Mouse (Mus musculus): ENCODE results near the gene Tmem54. TPM values are rescaled to one million over a fixed set of nuclear protein-coding genes. Genes with fewer than 3 reads are reported as not detected.

Tmem54 gene
- polyA plus RNA-seq, 1 experiment from 2014 or later, result 0.16 TPM

DNA sequence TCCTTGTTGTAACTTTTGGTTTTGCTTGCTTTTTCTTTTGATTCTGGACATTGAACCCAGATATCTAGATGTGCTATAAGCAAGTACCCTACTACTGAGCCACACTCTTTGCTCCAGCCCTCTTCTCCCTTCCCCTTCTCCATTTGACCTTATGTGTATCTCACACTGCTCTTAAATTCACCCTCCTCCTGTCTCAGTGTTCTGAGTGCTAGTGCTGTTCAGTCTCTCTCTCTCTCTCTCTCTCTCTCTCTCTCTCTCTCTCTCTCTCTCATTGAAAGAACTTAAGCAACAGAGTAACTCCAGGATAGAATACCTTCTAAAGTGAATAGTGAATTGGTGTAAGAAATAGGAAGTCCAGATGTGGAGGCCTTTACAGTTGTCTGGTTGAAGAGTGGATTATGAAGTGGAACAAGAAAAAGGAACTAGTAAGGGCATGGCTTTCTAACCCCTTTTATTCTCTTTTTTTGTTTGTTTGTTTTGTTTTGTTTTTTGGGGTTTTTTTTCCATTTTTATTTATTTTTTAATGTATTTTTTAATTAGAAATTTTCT is 39.6 kb upstream of the Tmem54 start:
- Histone ChIP-seq H3K9me3 (ENCODE audit: control insufficient read depth, low read length) (no peaks in the 10 kb centered on the region), H3K9ac (ENCODE audit: low read depth, low read length) (no peak overlapping the region), H3K27ac (ENCODE audit: low read depth, low read length) (no peak overlapping the region), H3K36me3 (ENCODE audit: control insufficient read depth, insufficient read depth, low read length) (no peaks in the 10 kb centered on the region), H3K27me3 (replicated peaks; ENCODE audit: control insufficient read depth, insufficient read depth, low read length) (no peaks in the 10 kb centered on the region), H3K4me2 (ENCODE audit: low read length) (no peak overlapping the region), H3K4me1 (ENCODE audit: control insufficient read depth, insufficient read depth, low read depth, low read length) (peaks cover 10% of the 10 kb centered on the region; the same call in 1 of the 2 replicates), H3K4me3 (ENCODE audit: low read length) (no peak overlapping the region)
- ATAC-seq, result no peak

DNA sequence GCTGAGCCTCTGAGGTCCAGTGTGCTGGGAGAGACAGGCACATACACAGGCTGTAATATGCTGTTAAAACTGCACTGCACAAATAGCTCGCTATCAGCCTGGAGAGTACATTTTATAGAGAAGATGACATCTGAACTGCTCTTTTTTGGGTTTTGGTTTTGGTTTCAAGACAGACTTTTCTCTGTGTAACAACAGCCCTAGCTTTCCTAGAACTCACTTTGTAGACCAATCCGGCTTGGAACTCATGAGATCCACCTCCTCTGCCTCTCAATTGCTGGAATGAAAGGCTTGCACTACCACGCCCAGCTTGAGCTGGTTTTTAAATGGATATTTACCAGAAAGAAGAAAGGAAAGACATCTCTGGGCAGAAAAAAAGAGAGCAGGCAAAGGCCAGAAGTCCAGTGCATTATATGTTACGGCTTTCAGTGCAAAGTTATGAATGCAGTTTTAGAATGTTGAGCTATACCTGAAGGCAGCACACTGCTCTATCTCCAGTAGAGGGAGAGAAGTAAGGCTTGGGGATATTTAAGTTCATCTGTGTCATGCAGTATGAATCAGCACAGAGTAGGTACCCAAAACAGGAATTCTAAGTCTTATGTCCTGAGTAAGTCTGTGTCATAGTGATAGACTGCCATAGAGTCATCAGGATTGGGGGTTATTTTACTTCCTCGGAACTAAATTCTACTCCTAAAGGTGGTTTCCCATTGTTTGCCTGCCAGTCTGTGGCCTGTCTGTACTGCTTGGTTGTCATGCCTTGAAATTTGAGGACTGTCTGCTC is 37.5 kb upstream of the Tmem54 start:
- Histone ChIP-seq H3K4me2 (ENCODE audit: low read length) (no peak overlapping the region), H3K9me3 (ENCODE audit: control insufficient read depth, low read length) (no peaks in the 10 kb centered on the region), H3K4me1 (ENCODE audit: control insufficient read depth, insufficient read depth, low read depth, low read length) (no peaks in the 10 kb centered on the region), H3K4me3 (ENCODE audit: low read length) (no peak overlapping the region), H3K27ac (ENCODE audit: low read depth, low read length) (no peak overlapping the region), H3K9ac (ENCODE audit: low read depth, low read length) (no peak overlapping the region), H3K36me3 (ENCODE audit: control insufficient read depth, insufficient read depth, low read length) (no peaks in the 10 kb centered on the region), H3K27me3 (replicated peaks; ENCODE audit: control insufficient read depth, insufficient read depth, low read length) (no peaks in the 10 kb centered on the region)
- no peak for ATAC-seq
- WGBS, result 88% methylated on average over 5 of the region's 5 CpGs

DNA sequence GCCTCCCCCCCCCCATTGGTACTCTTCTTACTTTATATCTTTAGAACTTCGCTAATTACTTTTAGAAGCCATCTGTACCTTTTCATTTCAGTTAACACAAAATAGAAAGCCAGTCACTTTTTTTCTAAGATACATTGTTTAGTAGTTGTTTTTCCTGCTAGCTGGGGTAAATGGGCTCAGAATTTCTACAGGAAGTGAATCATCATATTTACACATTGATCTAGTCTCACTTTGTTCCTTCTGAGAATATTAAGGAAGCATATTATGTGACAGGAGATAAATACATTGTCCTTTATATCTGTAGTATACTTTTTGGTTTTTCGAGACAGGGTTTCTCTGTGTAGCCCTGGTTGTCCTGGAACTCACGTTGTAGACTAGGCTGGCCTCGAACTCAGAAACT is 36.5 kb upstream of the Tmem54 start:
- no peak for ATAC-seq
- WGBS, result 98% methylated on average over 4 of the region's 4 CpGs
- Histone ChIP-seq H3K4me1 (ENCODE audit: control insufficient read depth, insufficient read depth, low read depth, low read length) (no peaks in the 10 kb centered on the region), H3K9me3 (ENCODE audit: control insufficient read depth, low read length) (no peaks in the 10 kb centered on the region), H3K9ac (ENCODE audit: low read depth, low read length) (no peak overlapping the region), H3K27me3 (replicated peaks; ENCODE audit: control insufficient read depth, insufficient read depth, low read length) (no peaks in the 10 kb centered on the region), H3K27ac (ENCODE audit: low read depth, low read length) (no peak overlapping the region), H3K36me3 (ENCODE audit: control insufficient read depth, insufficient read depth, low read length) (peaks cover 4% of the 10 kb centered on the region; the same call in 1 of the 2 replicates), H3K4me3 (ENCODE audit: low read length) (no peak overlapping the region), H3K4me2 (ENCODE audit: low read length) (no peak overlapping the region)

- Histone ChIP-seq H3K27ac (ENCODE audit: low read depth, low read length) (no peak overlapping the region), H3K4me1 (ENCODE audit: control insufficient read depth, insufficient read depth, low read depth, low read length) (peaks cover 5% of the 10 kb centered on the region; the same call in 1 of the 2 replicates), H3K4me2 (ENCODE audit: low read length) (no peak overlapping the region), H3K36me3 (ENCODE audit: control insufficient read depth, insufficient read depth, low read length) (peaks cover 42% of the 10 kb centered on the region), H3K27me3 (replicated peaks; ENCODE audit: control insufficient read depth, insufficient read depth, low read length) (no peaks in the 10 kb centered on the region), H3K4me3 (ENCODE audit: low read length) (no peak overlapping the region), H3K9ac (ENCODE audit: low read depth, low read length) (no peak overlapping the region), H3K9me3 (ENCODE audit: control insufficient read depth, low read length) (no peaks in the 10 kb centered on the region)
- WGBS, result 95% methylated on average over 9 of the region's 9 CpGs
- no peak for ATAC-seq
Measured at GRCm38 (mm10) chr4:129079126-129079525, 26.2 kb upstream of the Tmem54 start.

DNA sequence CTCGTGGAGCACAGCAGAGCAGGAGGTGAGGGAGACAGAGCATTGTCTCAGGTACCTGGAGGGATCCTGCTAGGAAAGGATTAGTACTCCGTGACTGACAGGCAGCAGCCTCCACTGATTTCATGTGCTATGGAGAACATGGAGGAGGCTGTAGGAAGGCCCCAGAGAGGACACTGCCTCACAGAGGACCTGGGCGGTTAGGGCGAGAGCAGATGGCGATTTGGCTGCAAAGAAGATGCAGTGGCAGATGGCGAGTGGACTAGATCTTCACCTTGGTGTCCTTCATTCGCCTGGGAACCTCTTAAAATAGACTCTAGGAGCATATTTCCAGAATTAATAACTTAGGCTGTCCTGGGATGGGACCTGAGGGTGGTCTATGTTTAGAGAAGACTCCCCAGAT is 24.3 kb upstream of the Tmem54 start:
- no peak overlapping the region for H3K4me2 ChIP-seq (ENCODE audit: low read length)
- WGBS, result 76% methylated on average over 7 of the region's 7 CpGs
- 0 out of 2 replicates have a peak overlapping the region, but pooled peaks have one; percentile 10 for H3K9ac ChIP-seq (ENCODE audit: low read depth, low read length)
- H3K4me1 ChIP-seq (ENCODE audit: control insufficient read depth, insufficient read depth, low read depth, low read length), result peaks cover 5% of the 10 kb centered on the region; the same call in 1 of the 2 replicates
- peak overlapping the region; percentile 60; the same call in 1 of the 2 replicates for H3K27ac ChIP-seq (ENCODE audit: low read depth, low read length)
- H3K27me3 ChIP-seq (replicated peaks; ENCODE audit: control insufficient read depth, insufficient read depth, low read length), result no peaks in the 10 kb centered on the region
- H3K9me3 ChIP-seq (ENCODE audit: control insufficient read depth, low read length), result no peaks in the 10 kb centered on the region
- H3K36me3 ChIP-seq (ENCODE audit: control insufficient read depth, insufficient read depth, low read length), result peaks cover 42% of the 10 kb centered on the region
- no peak overlapping the region for H3K4me3 ChIP-seq (ENCODE audit: low read length)
- no peak for ATAC-seq

DNA sequence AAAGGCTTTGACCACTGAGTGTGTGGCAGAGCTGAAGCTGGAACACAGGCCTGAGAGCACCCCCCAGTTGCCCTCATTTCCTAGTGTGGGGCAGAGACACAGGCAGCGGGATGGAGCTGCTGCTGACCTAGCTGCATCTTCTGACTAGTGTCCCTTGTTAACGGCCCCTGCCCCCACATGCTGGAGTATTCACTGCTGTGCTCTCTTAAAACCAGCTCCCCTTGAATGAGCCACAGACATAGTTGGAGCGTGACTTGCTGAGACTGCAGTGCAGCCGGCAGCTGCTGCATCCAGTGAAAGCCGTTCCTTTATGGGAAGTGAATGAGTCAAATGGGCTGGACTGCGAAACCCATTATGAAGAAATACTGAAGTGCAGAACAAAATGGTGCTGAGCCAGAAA is 23.8 kb upstream of the Tmem54 start:
- H3K36me3 ChIP-seq (ENCODE audit: control insufficient read depth, insufficient read depth, low read length), result peaks cover 41% of the 10 kb centered on the region
- peak; percentile 66 for ATAC-seq
- H3K27me3 ChIP-seq (replicated peaks; ENCODE audit: control insufficient read depth, insufficient read depth, low read length), result no peaks in the 10 kb centered on the region
- H3K27ac ChIP-seq (ENCODE audit: low read depth, low read length), result peak overlapping the region; percentile 60; the same call in 1 of the 2 replicates
- H3K9me3 ChIP-seq (ENCODE audit: control insufficient read depth, low read length), result no peaks in the 10 kb centered on the region
- H3K4me2 ChIP-seq (ENCODE audit: low read length), result no peak overlapping the region
- H3K4me3 ChIP-seq (ENCODE audit: low read length), result no peak overlapping the region
- H3K4me1 ChIP-seq (ENCODE audit: control insufficient read depth, insufficient read depth, low read depth, low read length), result peaks cover 5% of the 10 kb centered on the region; the same call in 1 of the 2 replicates
- WGBS, result 62% methylated on average over 6 of the region's 6 CpGs
- H3K9ac ChIP-seq (ENCODE audit: low read depth, low read length), result 0 out of 2 replicates have a peak overlapping the region, but pooled peaks have one; percentile 10

DNA sequence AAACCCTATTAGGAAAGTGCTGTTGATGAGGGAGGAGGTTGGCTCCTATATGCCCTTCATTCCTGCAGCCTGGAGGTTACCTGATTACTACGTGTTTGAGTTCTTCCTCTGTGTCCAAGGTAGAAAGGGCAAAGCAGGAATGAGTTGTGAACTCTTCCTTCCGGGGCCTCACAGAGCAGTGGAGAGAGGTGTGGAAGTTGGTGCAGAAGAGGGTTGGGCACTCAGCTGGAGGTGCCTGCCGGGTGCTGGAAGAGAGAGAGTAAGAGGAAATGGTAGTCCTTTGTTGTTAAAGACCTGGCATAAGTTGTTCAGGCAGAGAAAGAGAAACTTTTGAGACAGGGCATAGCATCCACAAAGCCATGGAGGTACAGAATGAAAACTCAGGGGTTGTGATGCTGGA is 23.4 kb upstream of the Tmem54 start:
- H3K27me3 ChIP-seq (replicated peaks; ENCODE audit: control insufficient read depth, insufficient read depth, low read length), result no peaks in the 10 kb centered on the region
- no peak for ATAC-seq
- no peaks in the 10 kb centered on the region for H3K9me3 ChIP-seq (ENCODE audit: control insufficient read depth, low read length)
- H3K27ac ChIP-seq (ENCODE audit: low read depth, low read length), result no peak overlapping the region
- WGBS, result 83% methylated on average over 3 of the region's 3 CpGs
- no peak overlapping the region for H3K9ac ChIP-seq (ENCODE audit: low read depth, low read length)
- no peak overlapping the region for H3K4me2 ChIP-seq (ENCODE audit: low read length)
- peaks cover 5% of the 10 kb centered on the region; the same call in 1 of the 2 replicates for H3K4me1 ChIP-seq (ENCODE audit: control insufficient read depth, insufficient read depth, low read depth, low read length)
- H3K36me3 ChIP-seq (ENCODE audit: control insufficient read depth, insufficient read depth, low read length), result peaks cover 37% of the 10 kb centered on the region
- H3K4me3 ChIP-seq (ENCODE audit: low read length), result no peak overlapping the region

DNA sequence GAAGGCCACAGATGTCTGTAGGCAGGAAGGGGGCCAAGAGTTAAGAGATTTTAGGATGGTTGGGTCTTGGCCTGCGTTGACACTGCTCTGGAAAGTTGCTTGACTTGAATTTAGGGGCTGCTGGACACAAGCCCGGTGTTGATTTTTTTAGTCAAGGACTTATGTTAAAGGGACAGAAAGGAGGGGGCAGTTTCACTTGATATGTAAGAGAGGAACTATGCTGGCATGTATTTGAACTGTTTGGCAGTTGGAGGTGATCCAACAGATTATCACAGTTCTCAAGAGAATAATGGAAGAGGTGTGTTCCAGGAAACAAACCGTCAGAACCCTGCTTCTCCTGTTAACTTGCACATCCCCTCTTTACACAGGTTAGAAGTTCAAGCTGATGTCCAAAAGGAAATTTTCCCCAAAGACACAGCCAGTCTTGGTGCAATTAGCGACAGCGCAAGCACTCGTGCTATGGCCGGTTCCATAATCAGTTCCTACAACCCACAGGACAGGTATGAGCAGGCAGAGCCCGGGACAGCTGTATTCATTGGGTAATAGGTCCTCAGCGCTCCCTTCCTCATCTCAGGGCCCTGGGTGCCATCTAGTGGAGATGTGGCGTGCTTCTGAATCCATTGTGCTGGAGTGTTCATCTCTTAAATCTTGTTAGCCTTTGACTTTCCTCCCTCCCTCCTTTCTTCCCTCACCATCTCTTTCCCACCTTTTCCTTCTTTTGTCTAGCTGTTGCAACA is 22.8 kb upstream of the Tmem54 start:
- no peak overlapping the region for H3K4me2 ChIP-seq (ENCODE audit: low read length)
- H3K9ac ChIP-seq (ENCODE audit: low read depth, low read length), result no peak overlapping the region
- H3K4me1 ChIP-seq (ENCODE audit: control insufficient read depth, insufficient read depth, low read depth, low read length), result peaks cover 5% of the 10 kb centered on the region; the same call in 1 of the 2 replicates
- peak; percentile 78; the same call in 1 of the 2 replicates for ATAC-seq
- WGBS, result 51% methylated on average over 10 of the region's 10 CpGs
- H3K9me3 ChIP-seq (ENCODE audit: control insufficient read depth, low read length), result no peaks in the 10 kb centered on the region
- no peak overlapping the region for H3K4me3 ChIP-seq (ENCODE audit: low read length)
- no peaks in the 10 kb centered on the region for H3K27me3 ChIP-seq (replicated peaks; ENCODE audit: control insufficient read depth, insufficient read depth, low read length)
- H3K36me3 ChIP-seq (ENCODE audit: control insufficient read depth, insufficient read depth, low read length), result peaks cover 34% of the 10 kb centered on the region
- no peak overlapping the region for H3K27ac ChIP-seq (ENCODE audit: low read depth, low read length)

DNA sequence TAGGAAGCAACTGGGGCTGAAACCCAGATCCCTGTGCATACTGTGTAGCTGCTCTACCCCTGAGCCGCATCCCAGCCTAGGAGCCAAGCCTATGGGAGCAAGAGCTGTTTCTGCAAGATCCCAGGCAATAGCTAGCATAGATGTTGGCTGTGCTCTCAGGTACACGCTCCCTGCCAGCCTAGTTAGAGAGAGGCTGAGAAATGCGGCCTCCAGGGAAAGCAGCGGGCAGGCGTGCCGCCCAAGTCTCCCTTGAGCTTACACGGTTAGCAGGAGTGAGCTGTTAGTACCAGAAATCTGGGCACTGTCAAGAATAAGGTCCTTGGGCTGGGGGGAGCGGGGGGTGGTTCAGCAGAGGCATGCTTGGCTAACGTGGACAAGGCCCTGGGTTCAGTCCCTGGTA is 20.5 kb upstream of the Tmem54 start:
- Histone ChIP-seq H3K4me1 (ENCODE audit: control insufficient read depth, insufficient read depth, low read depth, low read length) (peaks cover 5% of the 10 kb centered on the region; the same call in 1 of the 2 replicates), H3K36me3 (ENCODE audit: control insufficient read depth, insufficient read depth, low read length) (peaks cover 19% of the 10 kb centered on the region), H3K4me2 (ENCODE audit: low read length) (no peak overlapping the region), H3K9me3 (ENCODE audit: control insufficient read depth, low read length) (no peaks in the 10 kb centered on the region), H3K27ac (ENCODE audit: low read depth, low read length) (no peak overlapping the region), H3K27me3 (replicated peaks; ENCODE audit: control insufficient read depth, insufficient read depth, low read length) (no peaks in the 10 kb centered on the region), H3K4me3 (ENCODE audit: low read length) (no peak overlapping the region), H3K9ac (ENCODE audit: low read depth, low read length) (no peak overlapping the region)
- 90% methylated on average over 9 of the region's 9 CpGs for WGBS
- ATAC-seq, result no peak

Measured in hindbrain, embryonic 16.5 days (tissue).